Mouse (Mus musculus): ENCODE results near the gene Plpp7.

DNA sequence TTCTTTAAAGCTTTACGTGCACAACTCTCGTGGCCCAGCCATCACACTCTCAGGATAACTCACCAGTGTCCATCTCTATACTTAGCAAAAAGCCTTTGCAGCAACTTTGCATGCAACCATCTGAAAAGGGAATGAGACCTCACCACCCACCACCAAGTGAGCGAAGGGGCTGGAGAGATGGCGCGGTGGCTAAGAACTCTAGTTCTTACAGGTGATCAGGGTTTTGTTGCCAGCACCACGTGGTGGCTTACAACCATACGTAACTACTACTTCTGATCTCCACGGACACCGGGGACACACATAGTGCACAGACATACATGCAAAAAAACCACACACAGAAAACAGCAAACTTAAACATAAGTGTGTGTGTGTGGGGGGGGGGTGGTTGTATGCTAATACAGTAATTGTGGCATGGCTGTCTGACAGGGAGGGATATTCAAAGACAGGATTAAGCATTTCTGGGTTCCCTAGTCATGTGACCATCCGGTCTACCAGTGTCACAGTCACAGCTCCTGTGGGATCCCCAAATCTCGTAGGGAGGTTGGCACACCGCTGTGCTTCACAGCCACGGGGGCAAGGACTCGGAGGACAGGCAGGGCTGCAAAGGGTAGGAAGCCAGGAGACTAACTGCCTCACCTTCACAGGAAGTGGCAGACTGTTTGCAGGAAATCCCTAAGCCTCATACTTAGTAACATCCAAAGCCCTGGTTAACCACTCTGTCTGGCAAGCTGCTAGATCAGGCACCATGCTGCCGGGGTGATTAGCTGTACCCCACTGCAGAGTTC, 32.5 kb upstream of the Plpp7 start:
- TF ChIP-seq CTCF (conservative IDR thresholded peaks at IDR 0.05; ENCODE audit: insufficient read depth, insufficient read length, low read depth, low read length), result no peak
- TF ChIP-seq POLR2A (IDR thresholded peaks at IDR 0.05; ENCODE audit: low read depth, low read length), result no peak

All from kidney, adult 2 months (tissue).